Mouse (Mus musculus): ENCODE results near the gene Pitpnm2. TPM values are rescaled to one million over a fixed set of nuclear protein-coding genes. Genes with fewer than 3 reads are reported as not detected.
A peak's percentile ranks its signal among the peaks of the same experiment; 100 is the strongest.

The Pitpnm2 gene
- polyA plus RNA-seq, 1 experiment: 21.8 TPM

GRCm38 (mm10) chr5:124236180-124236579, 13.4 kb downstream of the Pitpnm2 start:
- Histone ChIP-seq H3K4me1 (ENCODE audit: control insufficient read depth, insufficient read depth, insufficient read length, low read length) (peaks cover 38% of the 10 kb centered on the region), H3K27ac (replicated peaks; ENCODE audit: low read depth, low read length) (no peak overlapping the region), H3K4me3 (ENCODE audit: insufficient read depth, low read depth, low read length) (no peak overlapping the region)

- H3K27ac ChIP-seq (replicated peaks; ENCODE audit: low read depth, low read length): no peak overlapping the region
- H3K4me3 ChIP-seq (ENCODE audit: insufficient read depth, low read depth, low read length): no peak overlapping the region
- H3K4me1 ChIP-seq (ENCODE audit: control insufficient read depth, insufficient read depth, insufficient read length, low read length): peaks cover 34% of the 10 kb centered on the region
Measured at GRCm38 (mm10) chr5:124234778-124235177, 14.8 kb downstream of the Pitpnm2 start.

GRCm38 (mm10) chr5:124233874-124234661, 15.5 kb downstream of the Pitpnm2 start:
- no peak overlapping the region for H3K27ac ChIP-seq (replicated peaks; ENCODE audit: low read depth, low read length)
- H3K4me3 ChIP-seq (ENCODE audit: insufficient read depth, low read depth, low read length): no peak overlapping the region
- peaks cover 30% of the 10 kb centered on the region for H3K4me1 ChIP-seq (ENCODE audit: control insufficient read depth, insufficient read depth, insufficient read length, low read length)

- H3K4me3 ChIP-seq (ENCODE audit: insufficient read depth, low read depth, low read length): no peak overlapping the region
- peaks cover 26% of the 10 kb centered on the region for H3K4me1 ChIP-seq (ENCODE audit: control insufficient read depth, insufficient read depth, insufficient read length, low read length)
- no peak overlapping the region for H3K27ac ChIP-seq (replicated peaks; ENCODE audit: low read depth, low read length)
Measured at GRCm38 (mm10) chr5:124233144-124233465, 16.5 kb downstream of the Pitpnm2 start.

- H3K4me1 ChIP-seq (ENCODE audit: control insufficient read depth, insufficient read depth, insufficient read length, low read length): peaks cover 26% of the 10 kb centered on the region
- H3K27ac ChIP-seq (replicated peaks; ENCODE audit: low read depth, low read length): no peak overlapping the region
- no peak overlapping the region for H3K4me3 ChIP-seq (ENCODE audit: insufficient read depth, low read depth, low read length)
Measured at GRCm38 (mm10) chr5:124232360-124233143, 17.0 kb downstream of the Pitpnm2 start.

- H3K4me1 ChIP-seq (ENCODE audit: control insufficient read depth, insufficient read depth, insufficient read length, low read length): peaks cover 36% of the 10 kb centered on the region
- no peak overlapping the region for H3K27ac ChIP-seq (replicated peaks; ENCODE audit: low read depth, low read length)
- no peak overlapping the region for H3K4me3 ChIP-seq (ENCODE audit: insufficient read depth, low read depth, low read length)
Measured at GRCm38 (mm10) chr5:124230461-124230860, 19.1 kb downstream of the Pitpnm2 start.

- Histone ChIP-seq H3K4me1 (ENCODE audit: control insufficient read depth, insufficient read depth, insufficient read length, low read length) (peaks cover 49% of the 10 kb centered on the region), H3K4me3 (ENCODE audit: insufficient read depth, low read depth, low read length) (no peak overlapping the region), H3K27ac (replicated peaks; ENCODE audit: low read depth, low read length) (peak overlapping the region; percentile 92)
Measured at GRCm38 (mm10) chr5:124227193-124227592, 22.4 kb downstream of the Pitpnm2 start.

- no peak overlapping the region for H3K4me3 ChIP-seq (ENCODE audit: insufficient read depth, low read depth, low read length)
- peak overlapping the region; percentile 92 for H3K27ac ChIP-seq (replicated peaks; ENCODE audit: low read depth, low read length)
- peaks cover 54% of the 10 kb centered on the region for H3K4me1 ChIP-seq (ENCODE audit: control insufficient read depth, insufficient read depth, insufficient read length, low read length)
Measured at GRCm38 (mm10) chr5:124226494-124226893, 23.1 kb downstream of the Pitpnm2 start.

- peak overlapping the region; percentile 64 for H3K27ac ChIP-seq (replicated peaks; ENCODE audit: low read depth, low read length)
- peaks cover 57% of the 10 kb centered on the region for H3K4me1 ChIP-seq (ENCODE audit: control insufficient read depth, insufficient read depth, insufficient read length, low read length)
- no peak overlapping the region for H3K4me3 ChIP-seq (ENCODE audit: insufficient read depth, low read depth, low read length)
Measured at GRCm38 (mm10) chr5:124225891-124226290, 23.7 kb downstream of the Pitpnm2 start.

- Histone ChIP-seq H3K4me3 (ENCODE audit: insufficient read depth, low read depth, low read length) (no peak overlapping the region), H3K27ac (replicated peaks; ENCODE audit: low read depth, low read length) (peak overlapping the region; percentile 64), H3K4me1 (ENCODE audit: control insufficient read depth, insufficient read depth, insufficient read length, low read length) (peaks cover 66% of the 10 kb centered on the region)
Measured at GRCm38 (mm10) chr5:124224321-124225092, 25.1 kb downstream of the Pitpnm2 start.

- Histone ChIP-seq H3K27ac (replicated peaks; ENCODE audit: low read depth, low read length) (no peak overlapping the region), H3K4me3 (ENCODE audit: insufficient read depth, low read depth, low read length) (no peak overlapping the region), H3K4me1 (ENCODE audit: control insufficient read depth, insufficient read depth, insufficient read length, low read length) (peaks cover 76% of the 10 kb centered on the region)
Measured at GRCm38 (mm10) chr5:124223574-124223973, 26.0 kb downstream of the Pitpnm2 start.

GRCm38 (mm10) chr5:124222696-124223095, 26.9 kb downstream of the Pitpnm2 start:
- Histone ChIP-seq H3K4me3 (ENCODE audit: insufficient read depth, low read depth, low read length) (no peak overlapping the region), H3K4me1 (ENCODE audit: control insufficient read depth, insufficient read depth, insufficient read length, low read length) (peaks cover 84% of the 10 kb centered on the region), H3K27ac (replicated peaks; ENCODE audit: low read depth, low read length) (peak overlapping the region; percentile 64)

GRCm38 (mm10) chr5:124221736-124222040, 27.9 kb downstream of the Pitpnm2 start:
- Histone ChIP-seq H3K27ac (replicated peaks; ENCODE audit: low read depth, low read length) (peak overlapping the region; percentile 64), H3K4me3 (ENCODE audit: insufficient read depth, low read depth, low read length) (no peak overlapping the region), H3K4me1 (ENCODE audit: control insufficient read depth, insufficient read depth, insufficient read length, low read length) (peaks cover 80% of the 10 kb centered on the region)

- Histone ChIP-seq H3K27ac (replicated peaks; ENCODE audit: low read depth, low read length) (peak overlapping the region; percentile 64), H3K4me3 (ENCODE audit: insufficient read depth, low read depth, low read length) (no peak overlapping the region), H3K4me1 (ENCODE audit: control insufficient read depth, insufficient read depth, insufficient read length, low read length) (peaks cover 79% of the 10 kb centered on the region)
Measured at GRCm38 (mm10) chr5:124221037-124221735, 28.4 kb downstream of the Pitpnm2 start.

- Histone ChIP-seq H3K27ac (replicated peaks; ENCODE audit: low read depth, low read length) (peak overlapping the region; percentile 64), H3K4me1 (ENCODE audit: control insufficient read depth, insufficient read depth, insufficient read length, low read length) (peaks cover 79% of the 10 kb centered on the region), H3K4me3 (ENCODE audit: insufficient read depth, low read depth, low read length) (no peak overlapping the region)
Measured at GRCm38 (mm10) chr5:124220551-124220950, 29.0 kb downstream of the Pitpnm2 start.
